Mouse (Mus musculus) limb, embryonic 12.5 days (tissue): ENCODE results near the gene Baz1b. TPM values are rescaled to one million over a fixed set of nuclear protein-coding genes. Genes with fewer than 3 reads are reported as not detected.
"Not testable (repeated sequence)": the region's sequence is repeated elsewhere in the genome, so short reads cannot be mapped to it uniquely, and the experiment has no call there.

ENCODE experiments used
- ATAC-seq: fragments of 200-750 bp; cut with Nextera tagmentation; 2 replicates; pipeline ENCODE4 v1.8.0; 2017; ENCODE audit warnings: low read depth, moderate TSS enrichment; ENCODE audit not compliant: insufficient number of reproducible peaks, insufficient read depth, low FRiP score, low TSS enrichment
- H3K27ac ChIP-seq: fragments of 300-500 bp; sonication (generic); 2 replicates; pipeline ENCODE4 v1.5.1; 2016; ENCODE audit warnings: mild to moderate bottlenecking, moderate library complexity
- H3K27me3 ChIP-seq: fragments of 300-500 bp; sonication (generic); 2 replicates; pipeline ENCODE4 v1.6.1; 2016; ENCODE audit warnings: mild to moderate bottlenecking, moderate library complexity
- H3K36me3 ChIP-seq: fragments of 300-500 bp; sonication (generic); 2 replicates; pipeline ENCODE4 v1.6.1; 2016; ENCODE audit warnings: mild to moderate bottlenecking, moderate library complexity
- H3K4me1 ChIP-seq: fragments of 300-500 bp; sonication (generic); replicated peaks from 2 replicates; pipeline ENCODE4 v1.6.1; 2016
- H3K4me2 ChIP-seq: fragments of 300-500 bp; sonication (generic); 2 replicates; pipeline ENCODE4 v1.6.1; 2016; ENCODE audit warnings: mild to moderate bottlenecking, moderate library complexity
- H3K4me3 ChIP-seq: fragments of 300-500 bp; sonication (generic); replicated peaks from 2 replicates; pipeline ENCODE4 v1.5.1; 2016; ENCODE audit warnings: mild to moderate bottlenecking
- H3K9ac ChIP-seq: fragments of 300-500 bp; sonication (generic); replicated peaks from 2 replicates; pipeline ENCODE4 v1.6.1; 2016; ENCODE audit warnings: mild to moderate bottlenecking, moderate library complexity
- H3K9me3 ChIP-seq: fragments of 300-500 bp; sonication (generic); 2 replicates; pipeline ENCODE4 v1.6.1; 2016; ENCODE audit warnings: mild to moderate bottlenecking, moderate library complexity
- WGBS: fragments of 180-500 bp; shearing (Covaris S2); methylation state at CpG from one replicate; pipeline ENCODE4 v1.1.7; 2016; 5-methylcytosine and 5-hydroxymethylcytosine counted together
- polyA plus RNA-seq: library from polyadenylated mRNA; unstranded; fragments of >200 nt; fragmentation: Nextera tagmentation; extraction: Ambion mirVana; gene quantifications from 2 replicates; pipeline ENCODE4 v1.2.1, GENCODE M21; 2016

The Baz1b gene
- polyA plus RNA-seq, 1 experiment from 2014 or later: 73.6 TPM

- WGBS: 88% methylated on average over 1 of the region's 1 CpGs
- peaks cover 33% of the 10 kb centered on the region for H3K4me1 ChIP-seq
- no peak for ATAC-seq
- no peaks in the 10 kb centered on the region for H3K9me3 ChIP-seq
- H3K4me2 ChIP-seq: no peak overlapping the region
- no peak overlapping the region for H3K9ac ChIP-seq
- H3K27ac ChIP-seq: no peak overlapping the region
- peaks cover 71% of the 10 kb centered on the region for H3K36me3 ChIP-seq
- no peaks in the 10 kb centered on the region for H3K27me3 ChIP-seq
- no peak overlapping the region for H3K4me3 ChIP-seq
These were observed 5.4 kb downstream of the Baz1b start for GRCm38 (mm10) chr5:135192431-135192830.

- H3K27ac ChIP-seq: no peak overlapping the region
- H3K4me3 ChIP-seq: no peak overlapping the region
- ATAC-seq: no peak
- no peak overlapping the region for H3K4me2 ChIP-seq
- no peaks in the 10 kb centered on the region for H3K9me3 ChIP-seq
- 84% methylated on average over 6 of the region's 6 CpGs for WGBS
- no peaks in the 10 kb centered on the region for H3K27me3 ChIP-seq
- H3K4me1 ChIP-seq: peaks cover 13% of the 10 kb centered on the region
- H3K36me3 ChIP-seq: peaks cover 90% of the 10 kb centered on the region
- no peak overlapping the region for H3K9ac ChIP-seq
These were observed 9.3 kb downstream of the Baz1b start for GRCm38 (mm10) chr5:135196367-135196766.

GRCm38 (mm10) chr5:135202763-135203162 lies 15.7 kb downstream of the Baz1b start:
- no peak for ATAC-seq
- H3K36me3 ChIP-seq: peaks cover 92% of the 10 kb centered on the region
- no peaks in the 10 kb centered on the region for H3K27me3 ChIP-seq
- H3K4me2 ChIP-seq: no peak overlapping the region
- no peaks in the 10 kb centered on the region for H3K4me1 ChIP-seq
- H3K4me3 ChIP-seq: no peak overlapping the region
- 65% methylated on average over 3 of the region's 3 CpGs for WGBS
- H3K27ac ChIP-seq: no peak overlapping the region
- no peaks in the 10 kb centered on the region for H3K9me3 ChIP-seq
- no peak overlapping the region for H3K9ac ChIP-seq

GRCm38 (mm10) chr5:135208197-135208596 lies 21.1 kb downstream of the Baz1b start:
- Histone ChIP-seq H3K27ac (no peak overlapping the region), H3K9ac (no peak overlapping the region), H3K4me3 (no peak overlapping the region), H3K36me3 (peaks cover 97% of the 10 kb centered on the region), H3K4me1 (no peaks in the 10 kb centered on the region), H3K4me2 (no peak overlapping the region), H3K27me3 (no peaks in the 10 kb centered on the region), H3K9me3 (no peaks in the 10 kb centered on the region)
- no peak for ATAC-seq
- 96% methylated on average over 1 of the region's 1 CpGs for WGBS

DNA sequence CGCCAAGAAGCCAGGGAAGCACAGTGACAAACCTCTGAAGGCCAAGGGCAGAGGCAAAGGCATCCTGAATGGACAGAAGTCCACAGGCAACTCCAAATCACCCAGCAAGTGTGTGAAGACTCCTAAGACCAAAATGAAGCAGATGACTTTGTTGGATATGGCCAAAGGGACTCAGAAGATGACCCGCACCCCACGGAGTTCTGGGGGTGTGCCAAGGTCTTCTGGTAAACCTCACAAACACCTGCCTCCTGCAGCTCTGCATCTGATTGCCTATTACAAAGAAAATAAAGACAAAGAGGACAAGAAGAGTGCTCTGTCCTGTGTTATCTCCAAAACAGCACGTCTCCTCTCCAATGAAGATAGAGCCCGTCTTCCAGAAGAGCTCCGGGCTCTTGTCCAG lies 29.8 kb downstream of the Baz1b start:
- Histone ChIP-seq H3K27ac (no peak overlapping the region), H3K36me3 (peaks cover 99% of the 10 kb centered on the region), H3K4me3 (no peak overlapping the region), H3K9me3 (no peaks in the 10 kb centered on the region), H3K9ac (no peak overlapping the region), H3K4me2 (no peak overlapping the region), H3K4me1 (no peaks in the 10 kb centered on the region), H3K27me3 (no peaks in the 10 kb centered on the region)
- no peak for ATAC-seq
- 96% methylated on average over 6 of the region's 6 CpGs for WGBS

GRCm38 (mm10) chr5:135220941-135221340 lies 33.9 kb downstream of the Baz1b start:
- Histone ChIP-seq H3K4me1 (no peaks in the 10 kb centered on the region), H3K27ac (no peak overlapping the region), H3K36me3 (peaks cover 94% of the 10 kb centered on the region), H3K9me3 (no peaks in the 10 kb centered on the region), H3K4me3 (no peak overlapping the region), H3K9ac (no peak overlapping the region), H3K4me2 (no peak overlapping the region), H3K27me3 (no peaks in the 10 kb centered on the region)
- ATAC-seq: no peak

- Histone ChIP-seq H3K4me2 (no peak overlapping the region), H3K9ac (no peak overlapping the region), H3K36me3 (peaks cover 92% of the 10 kb centered on the region), H3K4me1 (no peaks in the 10 kb centered on the region), H3K27ac (no peak overlapping the region), H3K9me3 (no peaks in the 10 kb centered on the region), H3K27me3 (no peaks in the 10 kb centered on the region), H3K4me3 (no peak overlapping the region)
- 97% methylated on average over 7 of the region's 7 CpGs for WGBS
- no peak for ATAC-seq
These were observed 35.0 kb downstream of the Baz1b start for GRCm38 (mm10) chr5:135222066-135222465.

GRCm38 (mm10) chr5:135224169-135224568 lies 37.1 kb downstream of the Baz1b start:
- H3K36me3 ChIP-seq: peaks cover 92% of the 10 kb centered on the region
- H3K4me2 ChIP-seq: no peak overlapping the region
- no peak overlapping the region for H3K4me3 ChIP-seq
- no peaks in the 10 kb centered on the region for H3K9me3 ChIP-seq
- H3K27me3 ChIP-seq: no peaks in the 10 kb centered on the region
- WGBS: 86% methylated on average over 3 of the region's 3 CpGs
- H3K9ac ChIP-seq: no peak overlapping the region
- H3K4me1 ChIP-seq: no peaks in the 10 kb centered on the region
- ATAC-seq: no peak
- no peak overlapping the region for H3K27ac ChIP-seq

DNA sequence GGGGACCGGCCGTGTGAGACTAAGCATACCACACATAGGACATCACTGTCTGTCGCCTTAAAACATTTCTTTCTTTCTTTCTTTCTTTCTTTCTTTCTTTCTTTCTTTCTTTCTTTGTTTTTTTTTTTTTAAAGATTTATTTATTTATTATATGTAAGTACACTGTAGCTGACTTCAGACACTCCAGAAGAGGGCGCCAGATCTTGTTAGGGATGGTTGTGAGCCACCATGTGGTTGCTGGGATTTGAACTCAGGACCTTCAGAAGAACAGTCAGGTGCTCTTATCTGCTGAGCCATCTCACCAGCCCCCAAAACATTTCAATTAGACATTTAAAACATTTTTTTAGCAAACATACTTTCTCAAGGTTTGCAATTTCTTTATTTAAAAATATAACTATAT lies 38.8 kb downstream of the Baz1b start:
- not testable (repeated sequence) for H3K9ac ChIP-seq, H3K9me3 ChIP-seq, H3K27ac ChIP-seq, ATAC-seq, H3K4me1 ChIP-seq, H3K4me3 ChIP-seq, H3K27me3 ChIP-seq, H3K4me2 ChIP-seq
- H3K36me3 ChIP-seq: peaks cover 92% of the 10 kb centered on the region
- 99% methylated on average over 4 of the region's 4 CpGs for WGBS

- no peaks in the 10 kb centered on the region for H3K9me3 ChIP-seq
- H3K9ac ChIP-seq: no peak overlapping the region
- 86% methylated on average over 4 of the region's 4 CpGs for WGBS
- no peak overlapping the region for H3K4me3 ChIP-seq
- H3K36me3 ChIP-seq: peaks cover 94% of the 10 kb centered on the region
- H3K27ac ChIP-seq: no peak overlapping the region
- no peak overlapping the region for H3K4me2 ChIP-seq
- no peak for ATAC-seq
- H3K4me1 ChIP-seq: no peaks in the 10 kb centered on the region
- H3K27me3 ChIP-seq: no peaks in the 10 kb centered on the region
These were observed 43.1 kb downstream of the Baz1b start for GRCm38 (mm10) chr5:135230186-135230585.

GRCm38 (mm10) chr5:135233166-135233920 lies 46.3 kb downstream of the Baz1b start:
- ATAC-seq: no peak
- H3K27ac ChIP-seq: no peak overlapping the region

DNA sequence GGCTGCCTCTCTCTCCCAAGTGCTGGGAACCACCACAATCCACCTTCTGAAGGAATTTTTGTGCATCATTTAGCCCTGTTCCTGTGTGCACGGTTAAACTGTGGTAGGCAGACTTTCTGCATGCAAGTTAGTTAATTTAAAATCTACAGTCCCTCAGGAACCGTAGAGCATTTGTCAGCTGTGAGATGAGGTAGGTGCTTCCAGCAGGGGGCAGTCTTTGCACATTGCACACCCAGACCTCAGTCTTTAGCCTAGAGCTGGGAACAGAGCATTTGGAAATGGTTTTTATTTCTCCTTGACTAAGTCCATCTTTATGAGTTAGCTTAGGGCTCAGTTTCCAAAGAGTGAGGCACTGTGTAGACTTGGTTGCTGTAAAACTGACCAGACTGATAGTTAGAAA lies 49.5 kb downstream of the Baz1b start:
- Histone ChIP-seq H3K36me3 (peaks cover 100% of the 10 kb centered on the region), H3K4me3 (no peak overlapping the region), H3K27me3 (no peaks in the 10 kb centered on the region), H3K27ac (no peak overlapping the region), H3K9ac (no peak overlapping the region), H3K4me2 (no peak overlapping the region), H3K9me3 (no peaks in the 10 kb centered on the region), H3K4me1 (no peaks in the 10 kb centered on the region)
- 55% methylated on average over 2 of the region's 2 CpGs for WGBS
- ATAC-seq: no peak

More at GRCm38 (mm10) chr5:135233166-135233920, 46.3 kb downstream of the Baz1b start:
- no peak overlapping the region for H3K4me3 ChIP-seq
- H3K9me3 ChIP-seq: no peaks in the 10 kb centered on the region
- H3K4me1 ChIP-seq: no peaks in the 10 kb centered on the region
- H3K27me3 ChIP-seq: no peaks in the 10 kb centered on the region
- peaks cover 98% of the 10 kb centered on the region for H3K36me3 ChIP-seq
- WGBS: 89% methylated on average over 8 of the region's 8 CpGs
- H3K4me2 ChIP-seq: no peak overlapping the region
- H3K9ac ChIP-seq: no peak overlapping the region
